11 mouse cellular contexts compared by ENCODE assay signal in genomic region chr4:108338811-108339210, GRCm38 (mm10). TPM values are rescaled to one million over a fixed set of nuclear protein-coding genes. Genes with fewer than 3 reads are reported as not detected.
A peak's percentile ranks its signal among the peaks of the same experiment; 100 is the strongest.
DNase-seq lines count a peak whose midpoint lies in the region; ATAC-seq and TF ChIP-seq lines count a peak whose summit lies in the region.
"Had no signal": no experiment of that assay in that cellular context is flagged by ENCODE, and none has a peak within 500 bp of the region (broad histone marks: within the 10 kb centered on the region; RNA-seq: fewer than 3 reads in every experiment).

No protein-coding gene starts in this region.

- WGBS in cerebellum, adult 2 months: 49% methylated on average over 10 of the region's 10 CpGs
- WGBS in midbrain, embryonic 11.5 days: 66% methylated on average over 10 of the region's 10 CpGs
- 67% methylated on average over 10 of the region's 10 CpGs for WGBS in midbrain, postnatal 0 days
- 63% methylated on average over 10 of the region's 10 CpGs for WGBS in hindbrain, embryonic 11.5 days

- ATAC-seq in midbrain, embryonic 11.5 days (ENCODE audit: low FRiP score): 0 out of 2 replicates have a peak, but pooled peaks have one; percentile 15
- ATAC-seq in midbrain, postnatal 0 days (ENCODE audit: low FRiP score): no peak
- ATAC-seq in hindbrain, embryonic 11.5 days (ENCODE audit: low FRiP score): peak; percentile 45; the same call in 1 of the 2 replicates
- ATAC-seq in monocyte, adult 5-6 weeks (replicated peaks; ENCODE audit: insufficient number of reproducible peaks, low FRiP score, low TSS enrichment, poor library complexity, severe bottlenecking): no peak

- H3K4me3 ChIP-seq in cerebellum, adult 2 months (replicated peaks; ENCODE audit: insufficient read depth, low read depth, low read length): no peak overlapping the region
- no peak overlapping the region for H3K4me3 ChIP-seq in midbrain, embryonic 11.5 days (ENCODE audit: low read depth, low read length)
- H3K4me3 ChIP-seq in midbrain, postnatal 0 days (ENCODE audit: low read depth, low read length): no peak overlapping the region
- H3K4me3 ChIP-seq in hindbrain, embryonic 11.5 days (ENCODE audit: low read depth, low read length): no peak overlapping the region
- H3K4me3 ChIP-seq: megakaryocyte, embryonic 14.5 days; stomach, embryonic 15.5 days had no signal

- peaks cover 7% of the 10 kb centered on the region for H3K36me3 ChIP-seq in midbrain, embryonic 11.5 days (ENCODE audit: control insufficient read depth, insufficient read depth, low read length)
- peaks cover 26% of the 10 kb centered on the region for H3K36me3 ChIP-seq in midbrain, postnatal 0 days (ENCODE audit: insufficient read depth, low read length)
- H3K36me3 ChIP-seq in hindbrain, embryonic 11.5 days (ENCODE audit: control insufficient read depth, insufficient read depth, low read length): peaks cover 3% of the 10 kb centered on the region; the same call in 1 of the 2 replicates

- no peaks in the 10 kb centered on the region for H3K9me3 ChIP-seq in midbrain, embryonic 11.5 days (ENCODE audit: control insufficient read depth, low read length)
- H3K9me3 ChIP-seq in midbrain, postnatal 0 days (ENCODE audit: low read length): no peaks in the 10 kb centered on the region
- no peaks in the 10 kb centered on the region for H3K9me3 ChIP-seq in hindbrain, embryonic 11.5 days (ENCODE audit: control insufficient read depth, low read length)
- H3K9me3 ChIP-seq: megakaryocyte, embryonic 14.5 days; stomach, embryonic 15.5 days had no signal

- no peaks in the 10 kb centered on the region for H3K27me3 ChIP-seq in cerebellum, adult 2 months (ENCODE audit: control insufficient read depth, insufficient read depth, low read length)
- no peaks in the 10 kb centered on the region for H3K27me3 ChIP-seq in midbrain, embryonic 11.5 days (ENCODE audit: control insufficient read depth, insufficient read depth, low read length)
- H3K27me3 ChIP-seq in midbrain, postnatal 0 days (ENCODE audit: insufficient read depth, low read length): no peaks in the 10 kb centered on the region
- H3K27me3 ChIP-seq in hindbrain, embryonic 11.5 days (ENCODE audit: control insufficient read depth, insufficient read depth, low read length): no peaks in the 10 kb centered on the region
- H3K27me3 ChIP-seq: megakaryocyte, embryonic 14.5 days; stomach, embryonic 15.5 days had no signal

- no peak overlapping the region for H3K9ac ChIP-seq in midbrain, embryonic 11.5 days (ENCODE audit: low read length)
- H3K9ac ChIP-seq in midbrain, postnatal 0 days (replicated peaks; ENCODE audit: low read length, poor library complexity, severe bottlenecking): no peak overlapping the region
- no peak overlapping the region for H3K9ac ChIP-seq in hindbrain, embryonic 11.5 days (ENCODE audit: low read depth, low read length)
- H3K9ac ChIP-seq: stomach, embryonic 15.5 days had no signal

- no peak for TF ChIP-seq CTCF in cerebellum, adult 2 months (IDR thresholded peaks at IDR 0.05; ENCODE audit: borderline replicate concordance, insufficient read depth, low read depth, low read length)
- no peak for TF ChIP-seq CTCF in midbrain, postnatal 0 days (IDR thresholded peaks at IDR 0.05)

- peaks cover 14% of the 10 kb centered on the region for H3K4me1 ChIP-seq in cerebellum, adult 2 months (ENCODE audit: control insufficient read depth, insufficient read depth, low read length)
- H3K4me1 ChIP-seq in midbrain, embryonic 11.5 days (ENCODE audit: control insufficient read depth, insufficient read depth, low read length): peaks cover 3% of the 10 kb centered on the region; the same call in 1 of the 2 replicates
- no peaks in the 10 kb centered on the region for H3K4me1 ChIP-seq in midbrain, postnatal 0 days (ENCODE audit: insufficient read depth, low read length)
- H3K4me1 ChIP-seq in hindbrain, embryonic 11.5 days (replicated peaks; ENCODE audit: control insufficient read depth, insufficient read depth, low read length): no peaks in the 10 kb centered on the region

- DNase-seq in cerebellum, adult 2 months: peak; percentile 20 to 37
- DNase-seq in cerebellum, postnatal 14 days: no peak
- no peak for DNase-seq in midbrain, embryonic 11.5 days (ENCODE audit: low spot score, missing footprints)
- no peak for DNase-seq in midbrain, postnatal 0 days (ENCODE audit: low spot score)
- DNase-seq in hindbrain, embryonic 11.5 days (ENCODE audit: low spot score): no peak
- peak; percentile 57 to 60 for DNase-seq in right cerebral cortex, adult 2 months (ENCODE audit: low spot score in 2 of 2)
- no peak for DNase-seq in lung, postnatal 4 days

- no peak overlapping the region for H3K4me2 ChIP-seq in midbrain, embryonic 11.5 days
- no peak overlapping the region for H3K4me2 ChIP-seq in midbrain, postnatal 0 days (ENCODE audit: low read depth, low read length, poor library complexity, severe bottlenecking)
- H3K4me2 ChIP-seq in hindbrain, embryonic 11.5 days (replicated peaks; ENCODE audit: low read depth, low read length): no peak overlapping the region
- H3K4me2 ChIP-seq: stomach, embryonic 15.5 days had no signal

- H3K27ac ChIP-seq in cerebellum, adult 2 months (ENCODE audit: insufficient read depth, low read length): peak overlapping the region; percentile 13
- 0 out of 2 replicates have a peak overlapping the region, but pooled peaks have one; percentile 12 for H3K27ac ChIP-seq in midbrain, embryonic 11.5 days (ENCODE audit: low read depth, low read length)
- no peak overlapping the region for H3K27ac ChIP-seq in midbrain, postnatal 0 days (ENCODE audit: low read depth, low read length)
- H3K27ac ChIP-seq in hindbrain, embryonic 11.5 days (ENCODE audit: low read depth, low read length): 0 out of 2 replicates have a peak overlapping the region, but pooled peaks have one; percentile 19

- no peak for TF ChIP-seq POLR2A in cerebellum, adult 2 months (IDR thresholded peaks at IDR 0.05; ENCODE audit: borderline replicate concordance, insufficient read depth, low read length)

RNA-seq across cellular contexts. Expression of gene Coa7, which starts 10.9 kb away (rescaled TPM):
- polyA plus RNA-seq in cerebellum, adult 2 months (2012; rRNA removed): 15.9 and 16.8 TPM in 2 replicates
- polyA plus RNA-seq in midbrain, embryonic 11.5 days (2014; fragmentation: Nextera tagmentation; extraction: Ambion mirVana): 54.6 and 55.5 TPM in 2 replicates
- total RNA-seq in midbrain, postnatal 0 days (2014; rRNA removed): 16.8 and 59.5 TPM in 2 replicates
- polyA plus RNA-seq in midbrain, postnatal 0 days (2015; fragmentation: Nextera tagmentation; extraction: Ambion mirVana): 59.6 and 63.2 TPM in 2 replicates
- 42.1 and 53.1 TPM in 2 replicates for polyA plus RNA-seq in hindbrain, embryonic 11.5 days (2014; fragmentation: Nextera tagmentation; extraction: Ambion mirVana)
- 5.1 to 9.4 TPM (median 8.6 TPM) in 3 replicates for total RNA-seq in monocyte, adult 5-6 weeks (2017)

RNA-seq across cellular contexts. Expression of gene Zyg11b, which starts 37.9 kb away (rescaled TPM):
- polyA plus RNA-seq in cerebellum, adult 2 months (2012; rRNA removed): 39.1 and 39.4 TPM in 2 replicates
- 18.8 and 22.5 TPM in 2 replicates for polyA plus RNA-seq in midbrain, embryonic 11.5 days (2014; fragmentation: Nextera tagmentation; extraction: Ambion mirVana)
- 131 and 162 TPM in 2 replicates for total RNA-seq in midbrain, postnatal 0 days (2014; rRNA removed)
- 22.3 and 26.0 TPM in 2 replicates for polyA plus RNA-seq in midbrain, postnatal 0 days (2015; fragmentation: Nextera tagmentation; extraction: Ambion mirVana)
- 18.6 and 22.2 TPM in 2 replicates for polyA plus RNA-seq in hindbrain, embryonic 11.5 days (2014; fragmentation: Nextera tagmentation; extraction: Ambion mirVana)
- 21.1 to 28.9 TPM (median 23.0 TPM) in 3 replicates for total RNA-seq in monocyte, adult 5-6 weeks (2017)

RNA-seq across cellular contexts. Expression of gene Shisal2a, which starts 44.3 kb away (rescaled TPM):
- 0.36 and 0.73 TPM in 2 replicates for polyA plus RNA-seq in cerebellum, adult 2 months (2012; rRNA removed)
- polyA plus RNA-seq in midbrain, embryonic 11.5 days (2014; fragmentation: Nextera tagmentation; extraction: Ambion mirVana): 1.6 and 2.4 TPM in 2 replicates
- 0.49 and 5.5 TPM in 2 replicates for total RNA-seq in midbrain, postnatal 0 days (2014; rRNA removed)
- 12.6 and 15.5 TPM in 2 replicates for polyA plus RNA-seq in midbrain, postnatal 0 days (2015; fragmentation: Nextera tagmentation; extraction: Ambion mirVana)
- 2.0 and 3.2 TPM in 2 replicates for polyA plus RNA-seq in hindbrain, embryonic 11.5 days (2014; fragmentation: Nextera tagmentation; extraction: Ambion mirVana)
- not detected in 3 replicates for total RNA-seq in monocyte, adult 5-6 weeks (2017)
- total RNA-seq: gastrocnemius, adult 18-20 months had no signal

Comparison
In these comparisons a context has a peak if more than half of its experiments do, and no peak if none do; other contexts are left out.
1. DNase-seq: peak in cerebellum, adult 2 months (2 of 2) and right cerebral cortex, adult 2 months (2 of 2); none in cerebellum, postnatal 14 days (0 of 2), midbrain, embryonic 11.5 days (single experiment), midbrain, postnatal 0 days (single experiment), hindbrain, embryonic 11.5 days (single experiment) and lung, postnatal 4 days (0 of 2).
2. ATAC-seq: peak in midbrain, embryonic 11.5 days (single experiment) and hindbrain, embryonic 11.5 days (single experiment); none in midbrain, postnatal 0 days (single experiment) and monocyte, adult 5-6 weeks (single experiment).